In the genomic region with DNA sequence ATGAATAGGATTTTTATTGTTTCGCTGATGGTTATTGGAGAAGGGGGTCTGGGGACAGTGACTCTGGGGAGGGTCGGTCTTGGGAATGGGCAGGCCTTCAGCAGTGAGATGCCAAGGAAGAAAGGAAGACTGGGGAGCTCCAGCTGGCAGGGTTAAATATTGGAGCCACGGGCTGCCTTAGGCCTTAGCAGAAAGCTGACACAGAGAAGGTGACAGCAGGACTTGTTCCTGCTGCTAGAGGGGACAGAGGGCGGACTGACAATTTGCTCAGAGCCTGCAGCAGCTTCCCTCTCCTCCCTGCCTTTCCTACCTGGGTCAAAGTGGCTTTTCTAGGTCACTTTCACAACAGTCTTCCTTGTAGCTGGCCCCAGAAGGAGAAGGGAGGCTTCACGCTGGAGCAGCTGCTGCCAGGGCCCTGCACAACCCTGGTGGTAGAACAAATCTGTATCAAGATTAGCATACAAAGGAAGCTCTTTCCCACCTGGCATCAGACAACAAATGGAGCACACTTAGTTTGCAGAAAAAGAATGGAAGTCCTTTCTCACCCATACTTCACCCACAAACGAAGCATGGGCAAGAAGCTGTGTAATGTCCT, we compare ENCODE assay signal across 9 mouse cellular contexts.
DNase-seq lines count a peak whose midpoint lies in the region; ATAC-seq and TF ChIP-seq lines count a peak whose summit lies in the region.
"Had no signal": no experiment of that assay in that cellular context is flagged by ENCODE, and none has a peak within 500 bp of the region (broad histone marks: within the 10 kb centered on the region; RNA-seq: fewer than 3 reads in every experiment).

No protein-coding gene starts in this region.

- no peak overlapping the region for H3K4me3 ChIP-seq in kidney, postnatal 0 days (replicated peaks; ENCODE audit: low read depth, low read length)
- no peak overlapping the region for H3K4me3 ChIP-seq in embryonic facial prominence, embryonic 14.5 days (ENCODE audit: low read depth, low read length)
- H3K4me3 ChIP-seq in liver, embryonic 15.5 days (replicated peaks): no peak overlapping the region

- no peaks in the 10 kb centered on the region for H3K36me3 ChIP-seq in kidney, postnatal 0 days (ENCODE audit: insufficient read depth, low read length)
- no peaks in the 10 kb centered on the region for H3K36me3 ChIP-seq in embryonic facial prominence, embryonic 14.5 days (ENCODE audit: control insufficient read depth, insufficient read depth, low read length)
- H3K36me3 ChIP-seq in liver, embryonic 15.5 days (replicated peaks): no peaks in the 10 kb centered on the region

- peak overlapping the region; percentile 78 for H3K27ac ChIP-seq in kidney, postnatal 0 days
- peak overlapping the region; percentile 52 for H3K27ac ChIP-seq in embryonic facial prominence, embryonic 14.5 days (replicated peaks; ENCODE audit: low read depth, low read length)
- H3K27ac ChIP-seq in liver, embryonic 15.5 days (replicated peaks): peak overlapping the region; percentile 85
- H3K27ac ChIP-seq: macrophage had no signal

- no peaks in the 10 kb centered on the region for H3K27me3 ChIP-seq in kidney, postnatal 0 days (ENCODE audit: insufficient read depth, low read length)
- no peaks in the 10 kb centered on the region for H3K27me3 ChIP-seq in embryonic facial prominence, embryonic 14.5 days (replicated peaks; ENCODE audit: control insufficient read depth, insufficient read depth, low read length)
- H3K27me3 ChIP-seq in liver, embryonic 15.5 days: no peaks in the 10 kb centered on the region

- H3K4me1 ChIP-seq in kidney, postnatal 0 days (replicated peaks; ENCODE audit: insufficient read depth, low read length): peaks cover 16% of the 10 kb centered on the region
- H3K4me1 ChIP-seq in embryonic facial prominence, embryonic 14.5 days (ENCODE audit: control insufficient read depth, insufficient read depth, low read length): peaks cover 40% of the 10 kb centered on the region
- H3K4me1 ChIP-seq in liver, embryonic 15.5 days (replicated peaks): peaks cover 68% of the 10 kb centered on the region

- TF ChIP-seq CTCF in kidney, postnatal 0 days (IDR thresholded peaks at IDR 0.05; ENCODE audit: low read depth): no peak

- peak; percentile 26 to 39 for DNase-seq in cerebellum, postnatal 10 days
- DNase-seq in cerebellum, postnatal 25 days: no peak
- no peak for DNase-seq in kidney, postnatal 0 days (ENCODE audit: low spot score)
- no peak for DNase-seq in kidney, postnatal 14 days
- DNase-seq in embryonic facial prominence, embryonic 14.5 days (ENCODE audit: low spot score): no peak
- no peak for DNase-seq in thymus, postnatal 4 days

- no peak overlapping the region for H3K4me2 ChIP-seq in kidney, postnatal 0 days (ENCODE audit: low read length)
- H3K4me2 ChIP-seq in embryonic facial prominence, embryonic 14.5 days (ENCODE audit: low read depth, low read length): no peak overlapping the region
- peak overlapping the region; percentile 71 for H3K4me2 ChIP-seq in liver, embryonic 15.5 days

- H3K9ac ChIP-seq in kidney, postnatal 0 days (ENCODE audit: low read depth, low read length): no peak overlapping the region
- H3K9ac ChIP-seq in embryonic facial prominence, embryonic 14.5 days (ENCODE audit: low read depth, low read length): no peak overlapping the region
- peak overlapping the region; percentile 3; the same call in 1 of the 2 replicates for H3K9ac ChIP-seq in liver, embryonic 15.5 days

- WGBS in kidney, postnatal 0 days: 70% methylated on average over 6 of the region's 6 CpGs
- 60% methylated on average over 6 of the region's 6 CpGs for WGBS in embryonic facial prominence, embryonic 14.5 days
- WGBS in liver, embryonic 15.5 days (ENCODE audit: insufficient replicate concordance): 61% methylated on average over 6 of the region's 6 CpGs

- no peak for ATAC-seq in kidney, postnatal 0 days (replicated peaks; ENCODE audit: low FRiP score, low read depth)
- no peak for ATAC-seq in embryonic facial prominence, embryonic 14.5 days (ENCODE audit: low read depth)
- ATAC-seq in liver, embryonic 15.5 days (ENCODE audit: insufficient read depth): no peak
- no peak for ATAC-seq in megakaryocyte-erythroid progenitor cell, adult 5-6 weeks (replicated peaks; ENCODE audit: low FRiP score, low TSS enrichment, poor library complexity, severe bottlenecking)

- H3K9me3 ChIP-seq in kidney, postnatal 0 days (replicated peaks; ENCODE audit: low read length): no peaks in the 10 kb centered on the region
- H3K9me3 ChIP-seq in embryonic facial prominence, embryonic 14.5 days (ENCODE audit: control insufficient read depth, low read length): peaks cover 9% of the 10 kb centered on the region; the same call in 1 of the 2 replicates
- no peaks in the 10 kb centered on the region; the same call in 1 of the 2 replicates for H3K9me3 ChIP-seq in liver, embryonic 15.5 days (replicated peaks)

Comparison
In these comparisons a context has a peak if more than half of its experiments do, and no peak if none do; other contexts are left out.
1. DNase-seq: peak in cerebellum, postnatal 10 days (2 of 2); none in cerebellum, postnatal 25 days (0 of 2), kidney, postnatal 0 days (single experiment), kidney, postnatal 14 days (single experiment), embryonic facial prominence, embryonic 14.5 days (single experiment) and thymus, postnatal 4 days (single experiment).
2. Peak in every context shown above with its lines, with median percentiles within 50 percentile points of each other: H3K27ac ChIP-seq.